Mouse (Mus musculus) liver, embryonic 14.5 days (tissue): Measurements from ENCODE around the gene Ccdc27. TPM values are rescaled to one million over a fixed set of nuclear protein-coding genes. Genes with fewer than 3 reads are reported as not detected.
A peak's percentile ranks its signal among the peaks of the same experiment; 100 is the strongest.

Source experiments
- ATAC-seq: fragments of 200-750 bp; cut with Nextera tagmentation; 2 replicates; pipeline ENCODE4 v1.8.0; 2017; ENCODE audit warnings: moderate number of reproducible peaks, mild to moderate bottlenecking, moderate library complexity; ENCODE audit not compliant: insufficient read depth
- DNase-seq, 3 experiments: peaks; one replicate each; pipeline ENCODE4 v3.0.0-alpha.2; 2012 to 2013; ENCODE audit warnings: low read depth in 3 of 3, low spot score in 3 of 3
- H3K27ac ChIP-seq: fragments of 300-500 bp; sonication (generic); 2 replicates; pipeline ENCODE4 v1.5.1; 2014; ENCODE audit warnings: moderate library complexity, mild to moderate bottlenecking, control low read depth, inconsistent platforms
- H3K27me3 ChIP-seq: fragments of 300-500 bp; sonication (generic); 2 replicates; pipeline ENCODE4 v1.6.1; 2014; ENCODE audit warnings: mild to moderate bottlenecking, low read length, moderate library complexity; ENCODE audit not compliant: control insufficient read depth, insufficient read depth
- H3K36me3 ChIP-seq: fragments of 300-500 bp; sonication (generic); replicated peaks from 2 replicates; pipeline ENCODE4 v1.6.1; 2014; ENCODE audit warnings: low read depth; ENCODE audit not compliant: control insufficient read depth, insufficient read depth
- H3K4me1 ChIP-seq, 2 experiments: fragments of 200-500 bp in 1 of 2; fragments of 300-500 bp in 1 of 2; sonication (generic) in 1 of 2; replicated peaks; 2 replicates each; pipeline ENCODE4 v1.6.1; 2012 to 2014; ENCODE audit warnings: antibody characterized with exemption in 1 of 2, inconsistent platforms in 1 of 2, low read length in 1 of 2; ENCODE audit not compliant: control insufficient read depth in 2 of 2, insufficient read depth in 2 of 2
- H3K4me2 ChIP-seq: fragments of 300-500 bp; sonication (generic); 2 replicates; pipeline ENCODE4 v1.6.1; 2014; ENCODE audit warnings: low read depth, mild to moderate bottlenecking, control low read depth, moderate library complexity
- H3K4me3 ChIP-seq, 2 experiments: fragments of 200-500 bp in 1 of 2; fragments of 300-500 bp in 1 of 2; sonication (generic) in 1 of 2; 2 replicates each; pipeline ENCODE4 v1.5.1; 2012 to 2014; ENCODE audit warnings: low read depth in 2 of 2, low read length in 2 of 2, mild to moderate bottlenecking in 2 of 2, control low read depth in 1 of 2, inconsistent platforms in 1 of 2, moderate library complexity in 1 of 2; ENCODE audit not compliant: insufficient read depth in 1 of 2
- H3K9ac ChIP-seq: fragments of 300-500 bp; sonication (generic); replicated peaks from 2 replicates; pipeline ENCODE4 v1.6.1; 2014; ENCODE audit warnings: mild to moderate bottlenecking, control low read depth, moderate library complexity
- H3K9me3 ChIP-seq: fragments of 300-500 bp; sonication (generic); 2 replicates; pipeline ENCODE4 v1.6.1; 2016; ENCODE audit warnings: low read length, mixed read lengths; ENCODE audit not compliant: control insufficient read depth
- CTCF ChIP-seq: IDR thresholded peaks from 2 replicates; pipeline ENCODE4 v1.5.1; 2016; ENCODE audit warnings: antibody characterized with exemption, low read depth, control low read depth
- EP300 ChIP-seq: IDR thresholded peaks from 2 replicates; pipeline ENCODE4 v1.6.1; 2016; ENCODE audit warnings: antibody characterized with exemption, low read depth
- WGBS: fragments of 180-500 bp; shearing (Covaris S2); extraction: QIAGEN DNeasy Blood & Tissue Kit; methylation state at CpG from one replicate; pipeline ENCODE4 v1.1.7; 2014; ENCODE audit not compliant: insufficient replicate concordance; 5-methylcytosine and 5-hydroxymethylcytosine counted together
- polyA plus RNA-seq, 2 experiments: library from polyadenylated mRNA; depleted of rRNA in 1 of 2; stranded (reverse) in 1 of 2; unstranded in 1 of 2; fragments of >200 nt; fragmentation: Nextera tagmentation in 1 of 2; extraction: Ambion mirVana in 1 of 2; gene quantifications; 2 replicates each; pipeline versions ENCODE4 v1.2.1 to v1.2.3; 2012 to 2014

Gene Ccdc27
- polyA plus RNA-seq, 2 experiments: not detected

DNA sequence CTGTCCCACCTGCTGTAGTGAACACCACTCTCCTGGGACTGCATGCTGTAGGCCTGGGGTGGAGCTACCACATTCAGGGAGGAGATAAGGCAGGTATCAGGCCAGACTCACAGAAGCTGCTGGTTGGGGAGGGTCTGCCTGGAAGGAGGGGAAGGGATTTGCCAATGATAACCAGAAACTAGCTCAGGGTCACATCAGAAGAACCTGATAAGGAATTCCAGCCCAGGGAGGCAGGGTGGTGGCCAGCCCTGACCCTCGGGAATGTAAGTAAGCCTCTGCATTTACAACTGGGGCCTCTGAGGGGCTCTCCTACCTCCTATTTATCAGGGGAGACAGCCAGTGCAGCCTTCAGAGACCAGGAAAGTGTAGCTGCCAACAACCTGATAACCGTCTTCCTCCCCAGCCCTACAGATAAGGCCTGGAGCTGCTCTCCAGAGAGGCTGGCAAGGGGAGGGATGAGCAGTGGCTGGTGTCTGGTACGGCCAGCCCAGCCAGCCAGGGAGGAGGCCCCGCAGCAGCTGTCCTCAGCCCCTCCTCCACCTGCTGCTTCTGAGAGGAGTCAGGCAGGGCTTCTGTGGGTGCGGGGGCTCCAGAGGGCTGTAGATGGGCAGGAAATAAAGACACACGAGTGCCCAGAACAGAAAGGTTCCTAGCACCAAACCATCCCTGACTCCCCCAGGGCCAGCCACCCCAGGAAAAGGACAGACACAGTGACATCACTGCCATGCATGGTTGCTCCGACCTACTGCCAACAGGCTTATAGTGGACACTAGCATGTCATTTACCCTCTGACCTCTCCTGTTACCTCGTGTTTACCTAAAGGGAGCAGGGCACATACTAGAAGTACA is 18.5 kb downstream of the Ccdc27 start:
- ATAC-seq: peak; percentile 83
- peak; percentile 88 for TF ChIP-seq EP300
- no peak for TF ChIP-seq CTCF
- Histone ChIP-seq H3K4me3 (peak overlapping the region; percentile 92 to 96), H3K9me3 (no peaks in the 10 kb centered on the region), H3K4me2 (peak overlapping the region; percentile 82), H3K4me1 (peaks cover 18 to 40% of the 10 kb centered on the region in 2 experiments), H3K27me3 (no peaks in the 10 kb centered on the region), H3K27ac (peak overlapping the region; percentile 82), H3K36me3 (peaks cover 42% of the 10 kb centered on the region), H3K9ac (peak overlapping the region; percentile 99)
- peak; percentile 88 to 90 (median 88) for DNase-seq
- 2% methylated on average over 8 of the region's 8 CpGs for WGBS

DNA sequence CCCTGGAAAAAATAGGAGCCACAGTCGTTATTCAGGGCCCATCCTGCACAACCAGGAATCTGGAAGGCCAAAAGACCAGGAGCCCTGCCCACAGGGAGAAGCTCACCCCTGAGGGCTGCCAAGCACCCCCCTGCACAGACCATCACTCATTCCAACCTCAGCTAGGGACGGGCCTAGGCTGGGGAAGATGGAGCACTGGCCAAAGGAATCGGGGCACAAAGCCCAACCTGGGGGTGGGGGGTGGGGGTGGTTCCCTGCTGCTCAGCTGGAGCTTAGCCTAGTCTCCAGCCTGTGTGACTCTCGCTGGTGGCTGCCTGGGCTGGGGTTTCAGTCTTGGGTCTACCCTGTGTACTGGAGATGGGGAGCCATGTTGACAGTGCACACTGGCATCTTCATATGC is 19.6 kb downstream of the Ccdc27 start:
- TF ChIP-seq EP300 (no peak), CTCF (no peak)
- peak overlapping the region; percentile 99 for H3K9ac ChIP-seq
- DNase-seq: no peak
- peak overlapping the region; percentile 82 for H3K4me2 ChIP-seq
- WGBS: 49% methylated on average over 4 of the region's 4 CpGs
- ATAC-seq: no peak
- H3K4me3 ChIP-seq: peak overlapping the region; percentile 92 to 96
- peaks cover 43% of the 10 kb centered on the region for H3K36me3 ChIP-seq
- H3K27me3 ChIP-seq: no peaks in the 10 kb centered on the region
- H3K27ac ChIP-seq: peak overlapping the region; percentile 82
- no peaks in the 10 kb centered on the region for H3K9me3 ChIP-seq
- peaks cover 18 to 38% of the 10 kb centered on the region in 2 experiments for H3K4me1 ChIP-seq

DNA sequence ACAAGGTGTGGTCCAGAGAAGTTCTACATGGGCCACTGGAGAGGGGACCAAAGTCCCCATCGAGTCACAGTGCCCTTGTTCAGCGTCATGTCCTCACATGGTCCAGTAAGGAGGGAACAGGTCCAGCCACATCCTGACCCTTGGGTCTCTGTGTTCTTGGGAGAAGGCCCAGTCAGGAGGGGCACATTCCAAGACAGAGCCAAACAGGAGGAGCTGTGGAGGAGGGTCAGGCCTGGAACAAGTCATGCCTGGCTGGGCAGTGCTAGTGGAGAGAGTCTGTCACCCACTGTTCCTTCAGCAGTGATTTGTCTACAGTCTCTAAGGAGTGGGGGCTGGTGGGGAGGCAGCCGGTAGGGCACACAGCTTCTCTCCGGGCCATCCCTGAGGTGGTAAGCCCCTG is 20.1 kb downstream of the Ccdc27 start:
- no peak for ATAC-seq
- Histone ChIP-seq H3K27ac (peak overlapping the region; percentile 82), H3K4me2 (peak overlapping the region; percentile 82), H3K27me3 (no peaks in the 10 kb centered on the region), H3K36me3 (peaks cover 45% of the 10 kb centered on the region), H3K9me3 (no peaks in the 10 kb centered on the region), H3K4me1 (peaks cover 16 to 34% of the 10 kb centered on the region in 2 experiments), H3K4me3 (peak overlapping the region; percentile 92 to 96; a peak in 3 of 4 replicates), H3K9ac (peak overlapping the region; percentile 99)
- TF ChIP-seq CTCF: no peak
- TF ChIP-seq EP300: no peak
- 74% methylated on average over 4 of the region's 4 CpGs for WGBS
- no peak for DNase-seq

DNA sequence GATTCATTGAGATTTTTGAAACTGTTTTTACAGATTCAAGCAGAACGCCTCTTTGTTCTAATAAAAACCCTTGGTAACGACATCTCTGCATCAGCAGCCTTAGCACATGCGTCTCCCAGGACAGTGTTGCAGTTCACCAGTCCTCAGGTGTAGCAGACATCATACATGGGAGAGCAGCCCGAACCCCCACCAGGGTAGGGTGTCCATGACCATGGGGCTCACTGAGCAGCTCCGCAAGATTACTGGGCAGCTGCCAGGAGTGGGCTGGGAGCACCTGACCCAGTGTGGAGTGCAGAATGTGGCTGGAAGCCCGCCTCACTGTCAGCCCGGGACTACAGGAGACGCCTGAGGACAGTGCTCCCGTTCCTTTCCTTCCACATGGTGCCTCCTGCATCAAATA is 21.0 kb downstream of the Ccdc27 start:
- peak overlapping the region; percentile 15 for H3K27ac ChIP-seq
- H3K4me3 ChIP-seq: no peak overlapping the region
- no peaks in the 10 kb centered on the region for H3K27me3 ChIP-seq
- TF ChIP-seq EP300: no peak
- no peak for TF ChIP-seq CTCF
- H3K4me1 ChIP-seq: peaks cover 12 to 25% of the 10 kb centered on the region in 2 experiments
- H3K36me3 ChIP-seq: peaks cover 54% of the 10 kb centered on the region
- no peak for ATAC-seq
- no peak overlapping the region for H3K9ac ChIP-seq
- no peak overlapping the region for H3K4me2 ChIP-seq
- DNase-seq: no peak
- no peaks in the 10 kb centered on the region for H3K9me3 ChIP-seq
- 75% methylated on average over 9 of the region's 9 CpGs for WGBS

DNA sequence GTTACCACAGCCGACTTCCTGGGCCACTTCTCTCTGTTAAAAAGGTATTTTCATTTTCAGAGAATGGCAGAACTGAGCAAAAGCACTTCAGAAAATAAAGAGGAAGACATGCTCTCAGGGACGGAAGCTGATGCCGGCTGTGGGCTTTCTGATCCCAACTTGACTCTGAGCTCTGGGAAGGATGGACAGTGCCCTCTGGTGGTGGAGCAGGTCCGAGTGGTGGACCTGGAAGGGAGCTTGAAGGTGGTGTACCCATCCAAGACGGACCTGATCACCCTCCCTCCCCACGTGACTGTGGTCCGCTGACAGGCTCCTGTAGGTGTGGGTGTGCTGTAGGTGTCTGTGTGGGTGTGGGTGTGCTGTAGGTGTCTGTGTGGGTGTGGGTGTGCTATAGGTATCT is 22.9 kb downstream of the Ccdc27 start:
- Histone ChIP-seq H3K27ac (no peak overlapping the region), H3K9ac (no peak overlapping the region), H3K4me1 (peaks cover 10 to 20% of the 10 kb centered on the region in 2 experiments), H3K27me3 (no peaks in the 10 kb centered on the region), H3K36me3 (peaks cover 65% of the 10 kb centered on the region), H3K9me3 (no peaks in the 10 kb centered on the region), H3K4me3 (no peak overlapping the region), H3K4me2 (no peak overlapping the region)
- DNase-seq (peak in 2 of 3 experiments; percentile 46 to 52), ATAC-seq (no peak)
- 62% methylated on average over 7 of the region's 7 CpGs for WGBS
- no peak for TF ChIP-seq EP300
- peak; percentile 96 for TF ChIP-seq CTCF
